Mouse (Mus musculus): ENCODE results near the gene Haus8. TPM values are rescaled to one million over a fixed set of nuclear protein-coding genes. Genes with fewer than 3 reads are reported as not detected.
"Not testable (repeated sequence)": the region's sequence is repeated elsewhere in the genome, so short reads cannot be mapped to it uniquely, and the experiment has no call there.

Gene Haus8
- 113 and 116 TPM in 2 replicates for polyA plus RNA-seq (2014; fragmentation: Nextera tagmentation; extraction: Ambion mirVana)

DNA sequence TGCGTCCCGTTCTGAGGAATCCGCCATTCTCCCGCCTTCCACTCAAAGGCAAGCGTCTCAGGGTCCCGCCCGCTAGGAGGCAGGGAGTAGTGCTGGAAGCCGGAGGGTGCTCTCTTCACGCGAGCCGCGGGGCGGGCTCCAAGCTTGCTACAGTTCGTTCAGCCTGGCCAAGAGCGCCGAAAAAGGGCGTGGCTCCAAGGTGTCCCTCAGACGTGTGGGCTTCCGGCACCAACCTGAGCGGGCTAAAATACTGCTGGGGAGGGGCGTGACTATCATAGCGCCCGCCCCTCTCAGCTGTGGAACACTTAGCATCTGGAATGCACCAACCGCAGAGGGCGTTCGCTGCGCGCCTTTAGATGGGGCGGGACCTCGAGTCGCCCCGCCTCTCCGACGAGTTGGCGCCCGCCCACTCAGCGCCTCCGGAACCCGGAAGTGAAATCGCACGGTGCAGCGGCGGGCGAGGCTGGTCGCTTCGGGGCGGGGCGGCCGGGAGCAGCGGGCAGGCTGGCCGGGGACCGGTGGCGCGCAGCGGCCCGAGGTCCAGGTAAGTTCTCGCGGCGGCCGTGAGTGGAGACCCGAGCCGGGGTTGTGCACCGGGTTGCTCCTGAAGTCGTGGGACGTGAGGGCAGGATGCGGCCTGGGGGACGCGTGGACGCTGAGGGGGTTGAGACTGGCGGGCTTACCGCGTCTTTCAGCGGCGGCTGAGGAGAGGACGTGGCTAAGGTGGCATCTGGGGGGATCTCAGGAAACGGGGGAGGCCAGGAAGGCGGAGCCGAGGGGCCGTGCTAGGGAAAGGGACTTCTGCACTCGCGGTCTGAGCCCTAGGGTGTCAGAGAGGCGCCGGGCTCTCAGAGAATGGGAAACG, at the start of gene Haus8, which contains the start of gene Myo9b:
Gene Haus8, minus strand, starts transcription at position 649 of the 865 bp plus-strand sequence.
Gene Myo9b, plus strand, starts transcription at position 429 of the 865 bp plus-strand sequence.
- peak within 1 kb of the TSS; percentile 89 for H3K4me3 ChIP-seq (ENCODE audit: low read depth, low read length)
- H3K36me3 ChIP-seq (ENCODE audit: control insufficient read depth, insufficient read depth, low read length): no peaks in the 10 kb centered on the region
- H3K9me3 ChIP-seq (replicated peaks; ENCODE audit: control insufficient read depth, low read length): no peaks in the 10 kb centered on the region
- H3K4me2 ChIP-seq: peak within 1 kb of the TSS; percentile 81
- no peaks in the 10 kb centered on the region for H3K27me3 ChIP-seq (ENCODE audit: control insufficient read depth, insufficient read depth, low read length)
- peak within 1 kb of the TSS; percentile 93 for H3K27ac ChIP-seq (ENCODE audit: low read depth, low read length)
- under 1% methylated on average over 84 of the region's 84 CpGs for WGBS (ENCODE audit: insufficient replicate concordance)
- H3K4me1 ChIP-seq (ENCODE audit: control insufficient read depth, insufficient read depth, low read length): peaks cover 21% of the 10 kb centered on the region
- peak within 1 kb of the TSS; percentile 86 for H3K9ac ChIP-seq (ENCODE audit: low read depth, low read length)
- ATAC-seq (replicated peaks; ENCODE audit: insufficient number of reproducible peaks, low FRiP score, low TSS enrichment): peak; percentile 98

DNA sequence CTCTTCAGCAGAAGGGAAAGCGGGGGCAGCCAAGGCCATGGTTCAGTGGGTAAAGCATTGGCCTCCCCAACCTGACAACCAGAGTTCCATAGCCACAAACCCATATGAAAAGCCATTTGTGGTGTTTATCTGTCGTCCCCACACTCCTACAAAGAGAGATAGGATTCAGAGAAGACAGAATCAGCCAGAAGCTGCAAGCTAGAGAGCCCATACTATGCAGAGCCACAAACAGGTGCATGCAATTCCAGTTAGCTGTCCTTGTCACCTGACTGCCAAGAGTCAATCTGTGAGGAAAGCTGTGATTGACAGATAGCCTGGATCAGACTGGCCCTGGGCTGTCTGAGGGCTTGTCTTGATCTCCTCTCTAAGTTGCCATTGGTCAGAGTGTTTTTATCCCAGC, 47.0 kb upstream of the Haus8 start:
- H3K36me3 ChIP-seq (ENCODE audit: control insufficient read depth, insufficient read depth, low read length): peaks cover 20% of the 10 kb centered on the region
- H3K9ac ChIP-seq (ENCODE audit: low read depth, low read length); H3K9me3 ChIP-seq (replicated peaks; ENCODE audit: control insufficient read depth, low read length); H3K4me3 ChIP-seq (ENCODE audit: low read depth, low read length); H3K4me1 ChIP-seq (ENCODE audit: control insufficient read depth, insufficient read depth, low read length); H3K27ac ChIP-seq (ENCODE audit: low read depth, low read length); ATAC-seq (replicated peaks; ENCODE audit: insufficient number of reproducible peaks, low FRiP score, low TSS enrichment); H3K27me3 ChIP-seq (ENCODE audit: control insufficient read depth, insufficient read depth, low read length); H3K4me2 ChIP-seq: not testable (repeated sequence)
- WGBS (ENCODE audit: insufficient replicate concordance): 75% methylated on average over 2 of the region's 2 CpGs

DNA sequence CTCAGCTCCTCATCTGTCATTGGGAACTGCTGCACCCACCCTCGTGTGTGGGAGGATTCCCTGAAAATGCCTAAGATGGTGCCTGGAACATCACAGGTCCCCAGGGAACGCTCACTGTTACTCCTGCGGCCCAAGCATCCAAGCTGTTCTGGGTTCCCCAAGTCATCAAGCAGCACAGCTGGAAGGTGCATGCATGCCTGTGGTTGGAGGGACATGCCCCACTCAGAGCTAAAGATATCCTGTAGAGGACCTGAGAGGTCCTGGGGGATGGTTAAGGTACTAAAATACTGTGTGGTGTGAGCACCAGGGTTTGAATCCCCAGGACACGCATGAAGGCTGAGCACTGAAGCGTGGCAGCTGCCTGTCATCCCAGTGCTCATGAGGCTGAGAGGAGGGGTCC, 45.9 kb upstream of the Haus8 start:
- H3K27me3 ChIP-seq (ENCODE audit: control insufficient read depth, insufficient read depth, low read length); H3K9ac ChIP-seq (ENCODE audit: low read depth, low read length); H3K4me3 ChIP-seq (ENCODE audit: low read depth, low read length); ATAC-seq (replicated peaks; ENCODE audit: insufficient number of reproducible peaks, low FRiP score, low TSS enrichment); H3K4me1 ChIP-seq (ENCODE audit: control insufficient read depth, insufficient read depth, low read length); H3K27ac ChIP-seq (ENCODE audit: low read depth, low read length); H3K4me2 ChIP-seq; H3K9me3 ChIP-seq (replicated peaks; ENCODE audit: control insufficient read depth, low read length): not testable (repeated sequence)
- peaks cover 12% of the 10 kb centered on the region for H3K36me3 ChIP-seq (ENCODE audit: control insufficient read depth, insufficient read depth, low read length)
- 90% methylated on average over 5 of the region's 5 CpGs for WGBS (ENCODE audit: insufficient replicate concordance)

DNA sequence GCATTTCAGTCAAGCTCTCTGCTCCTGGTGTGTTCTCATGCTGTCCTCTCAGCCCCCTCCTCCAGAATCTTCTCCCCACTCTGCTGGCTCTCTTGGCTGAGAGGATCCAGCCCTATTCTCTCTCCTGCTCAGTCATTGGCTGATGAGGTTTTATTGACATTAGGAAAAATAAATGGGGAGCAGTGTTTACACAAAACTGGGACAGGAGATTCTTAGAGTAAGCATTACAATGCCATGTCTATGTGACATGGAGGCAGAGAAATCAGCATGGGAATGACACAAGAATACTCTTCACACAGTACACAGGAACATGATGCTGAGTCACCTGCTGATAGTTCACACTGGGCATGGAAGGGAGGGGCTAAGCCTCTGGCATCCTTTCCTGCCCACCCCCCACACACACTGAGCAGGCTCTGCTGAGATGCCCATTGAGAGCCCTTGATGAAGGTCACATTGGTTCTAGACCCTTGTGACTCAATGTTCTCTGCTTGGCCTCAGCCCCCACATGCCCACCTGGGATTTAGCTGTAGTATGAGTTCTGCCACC, 43.8 kb upstream of the Haus8 start:
- no peak overlapping the region for H3K4me2 ChIP-seq
- H3K4me3 ChIP-seq (ENCODE audit: low read depth, low read length): no peak overlapping the region
- H3K9me3 ChIP-seq (replicated peaks; ENCODE audit: control insufficient read depth, low read length): no peaks in the 10 kb centered on the region
- H3K36me3 ChIP-seq (ENCODE audit: control insufficient read depth, insufficient read depth, low read length): no peaks in the 10 kb centered on the region
- H3K27ac ChIP-seq (ENCODE audit: low read depth, low read length): no peak overlapping the region
- H3K4me1 ChIP-seq (ENCODE audit: control insufficient read depth, insufficient read depth, low read length): peaks cover 13% of the 10 kb centered on the region
- no peak overlapping the region for H3K9ac ChIP-seq (ENCODE audit: low read depth, low read length)
- ATAC-seq (replicated peaks; ENCODE audit: insufficient number of reproducible peaks, low FRiP score, low TSS enrichment): no peak; the same call in 1 of the 2 replicates
- no peaks in the 10 kb centered on the region for H3K27me3 ChIP-seq (ENCODE audit: control insufficient read depth, insufficient read depth, low read length)

DNA sequence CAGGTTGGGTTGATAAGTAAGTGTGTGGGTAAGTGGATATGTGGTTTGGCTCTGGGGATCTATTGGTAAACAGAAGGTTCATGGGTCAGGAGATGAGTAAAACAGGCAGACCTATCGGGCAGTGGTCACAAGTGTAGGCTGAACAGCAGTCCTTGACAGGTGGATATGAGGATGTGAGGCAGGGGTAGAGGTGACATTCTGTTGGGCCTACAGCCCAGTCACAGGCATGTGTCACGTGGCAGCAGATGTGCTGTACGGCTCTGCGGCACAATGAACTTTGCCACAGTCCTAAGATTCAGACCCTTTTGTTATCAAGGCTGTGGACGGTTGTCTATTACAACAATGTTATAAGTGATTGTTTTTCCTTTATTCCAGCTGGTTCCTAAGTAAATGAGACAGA, 43.2 kb upstream of the Haus8 start:
- Histone ChIP-seq H3K27ac (ENCODE audit: low read depth, low read length) (no peak overlapping the region), H3K4me3 (ENCODE audit: low read depth, low read length) (no peak overlapping the region), H3K9ac (ENCODE audit: low read depth, low read length) (no peak overlapping the region), H3K9me3 (replicated peaks; ENCODE audit: control insufficient read depth, low read length) (no peaks in the 10 kb centered on the region), H3K36me3 (ENCODE audit: control insufficient read depth, insufficient read depth, low read length) (no peaks in the 10 kb centered on the region), H3K4me2 (no peak overlapping the region), H3K27me3 (ENCODE audit: control insufficient read depth, insufficient read depth, low read length) (no peaks in the 10 kb centered on the region), H3K4me1 (ENCODE audit: control insufficient read depth, insufficient read depth, low read length) (peaks cover 15% of the 10 kb centered on the region)
- 84% methylated on average over 5 of the region's 5 CpGs for WGBS (ENCODE audit: insufficient replicate concordance)
- ATAC-seq (replicated peaks; ENCODE audit: insufficient number of reproducible peaks, low FRiP score, low TSS enrichment): no peak

DNA sequence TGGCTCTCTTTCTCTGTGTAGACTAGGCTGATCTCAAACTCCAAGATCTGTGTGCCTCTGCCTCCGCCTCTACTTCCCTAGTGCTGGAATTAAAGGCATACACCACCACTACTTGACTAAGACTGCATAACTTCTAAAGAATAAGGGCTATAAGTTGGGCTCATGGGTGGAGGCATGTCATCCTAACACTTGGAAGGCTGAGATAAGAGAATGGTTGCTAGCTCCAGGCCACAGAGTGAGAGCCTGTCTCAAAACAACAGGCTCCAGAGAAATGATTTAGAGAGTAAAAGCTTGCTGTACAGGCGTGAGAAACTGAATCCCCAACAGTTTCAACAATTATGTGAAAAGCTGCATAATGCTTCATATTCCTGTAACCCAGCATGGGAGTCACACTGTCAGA, 41.2 kb upstream of the Haus8 start:
- Histone ChIP-seq H3K4me1 (ENCODE audit: control insufficient read depth, insufficient read depth, low read length) (peaks cover 18% of the 10 kb centered on the region), H3K4me3 (ENCODE audit: low read depth, low read length) (no peak overlapping the region), H3K27me3 (ENCODE audit: control insufficient read depth, insufficient read depth, low read length) (no peaks in the 10 kb centered on the region), H3K4me2 (no peak overlapping the region), H3K27ac (ENCODE audit: low read depth, low read length) (peak overlapping the region; percentile 90), H3K9me3 (replicated peaks; ENCODE audit: control insufficient read depth, low read length) (no peaks in the 10 kb centered on the region), H3K36me3 (ENCODE audit: control insufficient read depth, insufficient read depth, low read length) (no peaks in the 10 kb centered on the region), H3K9ac (ENCODE audit: low read depth, low read length) (no peak overlapping the region)
- ATAC-seq (replicated peaks; ENCODE audit: insufficient number of reproducible peaks, low FRiP score, low TSS enrichment): no peak
- WGBS (ENCODE audit: insufficient replicate concordance): 52% methylated on average over 2 of the region's 2 CpGs

DNA sequence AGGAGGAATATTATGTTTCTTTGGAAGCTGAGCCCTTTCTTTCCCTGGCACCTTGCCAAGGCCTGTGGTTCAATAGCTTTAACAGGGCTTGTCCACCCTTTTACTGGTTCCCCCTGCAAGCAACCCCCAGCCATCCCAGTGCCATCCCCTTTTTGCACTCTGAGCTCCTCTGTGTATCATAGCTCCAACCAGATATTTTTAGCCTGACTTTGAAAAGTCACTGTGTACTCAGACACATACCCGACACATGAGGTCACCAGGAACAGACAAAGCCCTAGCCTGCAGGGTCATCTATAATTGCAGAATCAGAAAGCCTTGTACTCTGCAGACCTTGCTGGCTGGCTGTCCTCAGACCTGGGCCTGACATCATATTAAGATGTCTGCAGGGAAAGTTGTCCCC, 40.0 kb upstream of the Haus8 start:
- peak overlapping the region; percentile 56; the same call in 1 of the 2 replicates for H3K9ac ChIP-seq (ENCODE audit: low read depth, low read length)
- H3K36me3 ChIP-seq (ENCODE audit: control insufficient read depth, insufficient read depth, low read length): no peaks in the 10 kb centered on the region
- no peaks in the 10 kb centered on the region for H3K27me3 ChIP-seq (ENCODE audit: control insufficient read depth, insufficient read depth, low read length)
- H3K4me2 ChIP-seq: 0 out of 2 replicates have a peak overlapping the region, but pooled peaks have one; percentile 31
- no peak overlapping the region for H3K4me3 ChIP-seq (ENCODE audit: low read depth, low read length)
- peak; percentile 69 for ATAC-seq (replicated peaks; ENCODE audit: insufficient number of reproducible peaks, low FRiP score, low TSS enrichment)
- peaks cover 18% of the 10 kb centered on the region for H3K4me1 ChIP-seq (ENCODE audit: control insufficient read depth, insufficient read depth, low read length)
- H3K27ac ChIP-seq (ENCODE audit: low read depth, low read length): peak overlapping the region; percentile 90
- WGBS (ENCODE audit: insufficient replicate concordance): 17% methylated on average over 1 of the region's 1 CpGs
- H3K9me3 ChIP-seq (replicated peaks; ENCODE audit: control insufficient read depth, low read length): no peaks in the 10 kb centered on the region

DNA sequence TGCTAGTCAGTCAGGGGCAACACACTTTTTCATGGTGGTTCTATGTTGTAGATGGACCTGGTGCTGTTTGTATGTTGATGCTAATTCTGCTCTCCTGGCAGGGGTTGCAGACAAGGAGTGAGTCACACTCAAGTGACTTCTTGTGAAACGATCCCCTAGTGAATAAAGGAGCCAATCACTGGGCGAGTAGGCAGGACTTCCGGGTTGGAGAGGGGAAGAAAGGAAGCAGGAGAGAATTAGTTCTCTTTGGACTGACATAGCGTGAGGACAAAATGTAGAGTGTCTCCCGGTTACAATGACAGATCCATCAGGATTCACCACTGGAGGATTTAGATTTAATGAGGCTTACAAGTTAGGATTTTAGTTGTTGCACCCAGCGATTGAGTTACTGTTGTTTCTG, 37.7 kb upstream of the Haus8 start:
- no peak overlapping the region for H3K4me2 ChIP-seq
- WGBS (ENCODE audit: insufficient replicate concordance): 79% methylated on average over 6 of the region's 6 CpGs
- H3K9ac ChIP-seq (ENCODE audit: low read depth, low read length): no peak overlapping the region
- no peak overlapping the region for H3K4me3 ChIP-seq (ENCODE audit: low read depth, low read length)
- peak overlapping the region; percentile 29; the same call in 1 of the 2 replicates for H3K27ac ChIP-seq (ENCODE audit: low read depth, low read length)
- ATAC-seq (replicated peaks; ENCODE audit: insufficient number of reproducible peaks, low FRiP score, low TSS enrichment): no peak
- peaks cover 13% of the 10 kb centered on the region for H3K4me1 ChIP-seq (ENCODE audit: control insufficient read depth, insufficient read depth, low read length)
- H3K36me3 ChIP-seq (ENCODE audit: control insufficient read depth, insufficient read depth, low read length): no peaks in the 10 kb centered on the region
- H3K9me3 ChIP-seq (replicated peaks; ENCODE audit: control insufficient read depth, low read length): no peaks in the 10 kb centered on the region
- no peaks in the 10 kb centered on the region for H3K27me3 ChIP-seq (ENCODE audit: control insufficient read depth, insufficient read depth, low read length)
